Mouse (Mus musculus) lung, embryonic 14.5 days (tissue): ENCODE measurements at regions not wholly inside any gene's neighbourhood (a gene's known extent, or its start where the extent isn't known, plus 50 kb on each side); places are given as distances from the start of the nearest gene placed in this dataset.
"Not testable (repeated sequence)": the region's sequence is repeated elsewhere in the genome, so short reads cannot be mapped to it uniquely, and the experiment has no call there.

Experiments used
- ATAC-seq: fragments of 200-750 bp; cut with Nextera tagmentation; 2 replicates; pipeline ENCODE4 v1.8.0; 2017; ENCODE audit warnings: mild to moderate bottlenecking, moderate TSS enrichment, moderate library complexity; ENCODE audit not compliant: insufficient read depth
- DNase-seq: peaks from one replicate; pipeline ENCODE4 v3.0.0-alpha.2; 2015
- H3K27ac ChIP-seq: fragments of 300-500 bp; sonication (generic); 2 replicates; pipeline ENCODE4 v1.5.1; 2014; ENCODE audit warnings: low read depth, mild to moderate bottlenecking, moderate library complexity
- H3K27me3 ChIP-seq: fragments of 300-500 bp; sonication (generic); 2 replicates; pipeline ENCODE4 v1.6.1; 2014; ENCODE audit warnings: low read length, control low read depth; ENCODE audit not compliant: insufficient read depth
- H3K36me3 ChIP-seq: fragments of 300-500 bp; sonication (generic); 2 replicates; pipeline ENCODE4 v1.6.1; 2014; ENCODE audit warnings: control low read depth; ENCODE audit not compliant: insufficient read depth
- H3K4me1 ChIP-seq: fragments of 300-500 bp; sonication (generic); 2 replicates; pipeline ENCODE4 v1.6.1; 2014; ENCODE audit warnings: antibody characterized with exemption, control low read depth; ENCODE audit not compliant: insufficient read depth
- H3K4me2 ChIP-seq: fragments of 300-500 bp; sonication (generic); 2 replicates; pipeline ENCODE4 v1.6.1; 2014; ENCODE audit warnings: mild to moderate bottlenecking
- H3K4me3 ChIP-seq: fragments of 300-500 bp; sonication (generic); 2 replicates; pipeline ENCODE4 v1.5.1; 2014; ENCODE audit warnings: low read depth, low read length
- H3K9ac ChIP-seq: fragments of 300-500 bp; sonication (generic); 2 replicates; pipeline ENCODE4 v1.6.1; 2014
- H3K9me3 ChIP-seq: fragments of 300-500 bp; sonication (generic); 2 replicates; pipeline ENCODE4 v1.6.1; 2016; ENCODE audit warnings: low read depth, low read length, control low read depth
- CTCF ChIP-seq: IDR thresholded peaks from 2 replicates; pipeline ENCODE4 v1.5.1; 2016; ENCODE audit warnings: antibody characterized with exemption, low read depth
- WGBS: fragments of 180-500 bp; shearing (Covaris S2); extraction: QIAGEN DNeasy Blood & Tissue Kit; methylation state at CpG from one replicate; pipeline ENCODE4 v1.1.7; 2014; 5-methylcytosine and 5-hydroxymethylcytosine counted together

- Histone ChIP-seq H3K9me3 (no peaks in the 10 kb centered on the region), H3K27me3 (no peaks in the 10 kb centered on the region), H3K36me3 (no peaks in the 10 kb centered on the region), H3K4me3 (no peak overlapping the region), H3K4me2 (no peak overlapping the region), H3K9ac (no peak overlapping the region), H3K27ac (no peak overlapping the region), H3K4me1 (no peaks in the 10 kb centered on the region)
- no peak for DNase-seq
- no peak for TF ChIP-seq CTCF
- no peak for ATAC-seq
- 77% methylated on average over 15 of the region's 15 CpGs for WGBS
Observed at GRCm38 (mm10) chr17:85859926-85860707, 172.0 kb upstream of the Six2 start.

GRCm38 (mm10) chr17:85858516-85858915 lies 170.4 kb upstream of the Six2 start:
- Histone ChIP-seq H3K36me3 (no peaks in the 10 kb centered on the region), H3K4me3 (no peak overlapping the region), H3K27ac (no peak overlapping the region), H3K9ac (no peak overlapping the region), H3K4me2 (peak overlapping the region; percentile 37), H3K9me3 (no peaks in the 10 kb centered on the region), H3K4me1 (no peaks in the 10 kb centered on the region), H3K27me3 (no peaks in the 10 kb centered on the region)
- TF ChIP-seq CTCF: no peak
- 62% methylated on average over 2 of the region's 2 CpGs for WGBS
- DNase-seq: no peak
- ATAC-seq: no peak

GRCm38 (mm10) chr17:85857705-85858472 lies 169.8 kb upstream of the Six2 start:
- Histone ChIP-seq H3K36me3 (no peaks in the 10 kb centered on the region), H3K27ac (no peak overlapping the region), H3K4me1 (no peaks in the 10 kb centered on the region), H3K9me3 (no peaks in the 10 kb centered on the region), H3K4me3 (no peak overlapping the region), H3K9ac (no peak overlapping the region), H3K27me3 (no peaks in the 10 kb centered on the region), H3K4me2 (peak overlapping the region; percentile 37)
- no peak for TF ChIP-seq CTCF
- ATAC-seq (no peak), DNase-seq (peak; percentile 19)
- 34% methylated on average over 22 of the region's 22 CpGs for WGBS

- H3K9ac ChIP-seq, H3K4me2 ChIP-seq, H3K27me3 ChIP-seq, H3K9me3 ChIP-seq, DNase-seq, ATAC-seq, H3K4me3 ChIP-seq, H3K4me1 ChIP-seq, H3K27ac ChIP-seq, H3K36me3 ChIP-seq: not testable (repeated sequence)
- WGBS: 37% methylated on average over 3 of the region's 5 CpGs
Observed at GRCm38 (mm10) chr17:85856894-85857293, 168.8 kb upstream of the Six2 start.

- 38% methylated on average over 5 of the region's 5 CpGs for WGBS
- no peak for ATAC-seq
- no peak for TF ChIP-seq CTCF
- H3K27ac ChIP-seq: peak overlapping the region; percentile 46
- H3K4me2 ChIP-seq: no peak overlapping the region
- H3K9ac ChIP-seq: no peak overlapping the region
- no peaks in the 10 kb centered on the region for H3K36me3 ChIP-seq
- peak; percentile 35 for DNase-seq
- H3K27me3 ChIP-seq: no peaks in the 10 kb centered on the region
- no peaks in the 10 kb centered on the region for H3K9me3 ChIP-seq
- H3K4me1 ChIP-seq: no peaks in the 10 kb centered on the region
- no peak overlapping the region for H3K4me3 ChIP-seq
Observed at GRCm38 (mm10) chr17:85853156-85853555, 165.1 kb upstream of the Six2 start.

GRCm38 (mm10) chr17:85848526-85848925 lies 160.5 kb upstream of the Six2 start:
- H3K36me3 ChIP-seq: no peaks in the 10 kb centered on the region
- ATAC-seq: no peak
- H3K4me1 ChIP-seq: no peaks in the 10 kb centered on the region
- TF ChIP-seq CTCF: no peak
- no peak overlapping the region for H3K27ac ChIP-seq
- 83% methylated on average over 3 of the region's 3 CpGs for WGBS
- no peak overlapping the region for H3K4me3 ChIP-seq
- no peak overlapping the region for H3K4me2 ChIP-seq
- no peaks in the 10 kb centered on the region for H3K27me3 ChIP-seq
- no peak overlapping the region for H3K9ac ChIP-seq
- no peaks in the 10 kb centered on the region for H3K9me3 ChIP-seq
- DNase-seq: no peak

GRCm38 (mm10) chr17:85847756-85848155 lies 159.7 kb upstream of the Six2 start:
- no peak for TF ChIP-seq CTCF
- 41% methylated on average over 7 of the region's 7 CpGs for WGBS
- H3K9me3 ChIP-seq: no peaks in the 10 kb centered on the region
- H3K4me3 ChIP-seq: no peak overlapping the region
- DNase-seq: peak; percentile 42
- H3K4me1 ChIP-seq: no peaks in the 10 kb centered on the region
- ATAC-seq: peak; percentile 31; the same call in 1 of the 2 replicates
- no peaks in the 10 kb centered on the region for H3K27me3 ChIP-seq
- no peaks in the 10 kb centered on the region for H3K36me3 ChIP-seq
- H3K4me2 ChIP-seq: no peak overlapping the region
- no peak overlapping the region for H3K9ac ChIP-seq
- H3K27ac ChIP-seq: no peak overlapping the region
